19 mouse cellular contexts compared by ENCODE assay signal in genomic region chr9:103720021-103720420, GRCm38 (mm10). TPM values are rescaled to one million over a fixed set of nuclear protein-coding genes. Genes with fewer than 3 reads are reported as not detected.
DNase-seq lines count a peak whose midpoint lies in the region; ATAC-seq and TF ChIP-seq lines count a peak whose summit lies in the region.
"Had no signal": no experiment of that assay in that cellular context is flagged by ENCODE, and none has a peak within 500 bp of the region (broad histone marks: within the 10 kb centered on the region; RNA-seq: fewer than 3 reads in every experiment).

No protein-coding gene starts in this region.

- no peak overlapping the region for H3K9ac ChIP-seq in heart, embryonic 12.5 days
- no peak overlapping the region for H3K9ac ChIP-seq in ES-Bruce4 (ENCODE audit: low read depth, poor library complexity, severe bottlenecking)
- H3K9ac ChIP-seq: embryonic facial prominence, embryonic 15.5 days; hindbrain, embryonic 12.5 days; liver, embryonic 15.5 days; neural tube, embryonic 13.5 days had no signal

- no peak for TF ChIP-seq POLR2A in ES-Bruce4 (IDR thresholded peaks at IDR 0.05; ENCODE audit: insufficient read depth, low read length)

- TF ChIP-seq CTCF in ES-Bruce4 (IDR thresholded peaks at IDR 0.05; ENCODE audit: low read depth, low read length) = no peak

- H3K4me1 ChIP-seq in heart, embryonic 12.5 days (replicated peaks) = peaks cover 33% of the 10 kb centered on the region
- no peaks in the 10 kb centered on the region for H3K4me1 ChIP-seq in ES-Bruce4 (ENCODE audit: control insufficient read depth, insufficient read depth, low read length)
- H3K4me1 ChIP-seq: embryonic facial prominence, embryonic 15.5 days; hindbrain, embryonic 12.5 days; liver, embryonic 15.5 days; neural tube, embryonic 13.5 days had no signal

- TF ChIP-seq EP300 in ES-Bruce4 (IDR thresholded peaks at IDR 0.05; ENCODE audit: insufficient read depth, low read depth, low read length) = no peak

- H3K27ac ChIP-seq in heart, embryonic 12.5 days (ENCODE audit: poor library complexity, severe bottlenecking) = no peak overlapping the region
- no peak overlapping the region for H3K27ac ChIP-seq in ES-Bruce4 (ENCODE audit: insufficient read depth, low read length)
- H3K27ac ChIP-seq: embryonic facial prominence, embryonic 15.5 days; hindbrain, embryonic 12.5 days; layer of hippocampus, adult 2 months; liver, embryonic 15.5 days; neural tube, embryonic 13.5 days had no signal

- H3K4me2 ChIP-seq in heart, embryonic 12.5 days = no peak overlapping the region
- H3K4me2 ChIP-seq: embryonic facial prominence, embryonic 15.5 days; hindbrain, embryonic 12.5 days; liver, embryonic 15.5 days; midbrain, embryonic 11.5 days; neural tube, embryonic 13.5 days had no signal

- H3K9me3 ChIP-seq in heart, embryonic 12.5 days (replicated peaks) = no peaks in the 10 kb centered on the region
- no peaks in the 10 kb centered on the region for H3K9me3 ChIP-seq in ES-Bruce4 (replicated peaks; ENCODE audit: control insufficient read depth, insufficient read depth, low read length, poor library complexity, severe bottlenecking)
- H3K9me3 ChIP-seq: embryonic facial prominence, embryonic 15.5 days; hindbrain, embryonic 12.5 days; liver, embryonic 15.5 days; neural tube, embryonic 13.5 days had no signal

- DNase-seq in cerebellum, postnatal 14 days = peak; percentile 51 to 55
- no peak for DNase-seq in cerebellum, adult 8-10 months
- DNase-seq in heart, adult 18-20 months = peak; percentile 56 to 63
- peak; percentile 34 for DNase-seq in R1 (ENCODE audit: low read depth, low spot score)
- DNase-seq in lung, postnatal 10 days = no peak
- DNase-seq: kidney, adult 18-20 months; kidney, postnatal 10 days; right cerebral cortex, adult 18-20 months; thymus, postnatal 14 days had no signal

- no peaks in the 10 kb centered on the region for H3K27me3 ChIP-seq in heart, embryonic 12.5 days (replicated peaks)
- H3K27me3 ChIP-seq in ES-Bruce4 (ENCODE audit: control insufficient read depth, insufficient read depth, low read length, poor library complexity, severe bottlenecking) = no peaks in the 10 kb centered on the region
- H3K27me3 ChIP-seq: embryonic facial prominence, embryonic 15.5 days; hindbrain, embryonic 12.5 days; liver, embryonic 15.5 days; neural tube, embryonic 13.5 days had no signal

- ATAC-seq in heart, embryonic 12.5 days (ENCODE audit: insufficient number of reproducible peaks, low FRiP score) = no peak

- WGBS in heart, embryonic 12.5 days = 86% methylated on average over 11 of the region's 11 CpGs

- H3K4me3 ChIP-seq in heart, embryonic 12.5 days = no peak overlapping the region
- peak overlapping the region; percentile 30; the same call in 1 of the 2 replicates for H3K4me3 ChIP-seq in ES-Bruce4 (ENCODE audit: low read depth, low read length)
- H3K4me3 ChIP-seq: embryonic facial prominence, embryonic 15.5 days; hindbrain, embryonic 12.5 days; layer of hippocampus, adult 2 months; liver, embryonic 15.5 days; neural tube, embryonic 13.5 days had no signal

- peaks cover 37% of the 10 kb centered on the region for H3K36me3 ChIP-seq in heart, embryonic 12.5 days
- H3K36me3 ChIP-seq in ES-Bruce4 (ENCODE audit: control insufficient read depth, insufficient read depth, low read length, poor library complexity, severe bottlenecking) = no peaks in the 10 kb centered on the region
- H3K36me3 ChIP-seq: embryonic facial prominence, embryonic 15.5 days; G1E; hindbrain, embryonic 12.5 days; liver, embryonic 15.5 days; neural tube, embryonic 13.5 days had no signal

RNA-seq across cellular contexts. Expression of gene Tmem108, which starts 41.6 kb away (rescaled TPM):
- 1 to 10 TPM; 3.0 to 3.9 TPM for total RNA-seq in heart, adult 18-20 months (2021)
- 97.5 and 105 TPM in 2 replicates for polyA plus RNA-seq in heart, embryonic 12.5 days (2016; fragmentation: Nextera tagmentation; extraction: Ambion mirVana)
- polyA plus RNA-seq in ES-Bruce4 (2011; ENCODE audit: insufficient read depth, insufficient read length, low read depth, missing spikeins) = 2.1 and 4.2 TPM in 2 replicates
- total RNA-seq: gastrocnemius, adult 18-20 months had no signal
- polyA plus RNA-seq: G1E had no signal

Comparison
In these comparisons a context has a peak if more than half of its experiments do, and no peak if none do; other contexts are left out.
1. DNase-seq: peak in cerebellum, postnatal 14 days (2 of 2), heart, adult 18-20 months (2 of 2) and R1 (single experiment); none in cerebellum, adult 8-10 months (single experiment) and lung, postnatal 10 days (single experiment).
2. RNA of gene Tmem108, which starts 41.6 kb away (polyA plus RNA-seq): 97.5 to 105 TPM in heart, embryonic 12.5 days; 2.1 to 4.2 TPM in ES-Bruce4; every median in the first group is over 10 times any median in the second.